Mouse (Mus musculus): ENCODE data around the gene Mettl24.

The Mettl24 gene

DNA sequence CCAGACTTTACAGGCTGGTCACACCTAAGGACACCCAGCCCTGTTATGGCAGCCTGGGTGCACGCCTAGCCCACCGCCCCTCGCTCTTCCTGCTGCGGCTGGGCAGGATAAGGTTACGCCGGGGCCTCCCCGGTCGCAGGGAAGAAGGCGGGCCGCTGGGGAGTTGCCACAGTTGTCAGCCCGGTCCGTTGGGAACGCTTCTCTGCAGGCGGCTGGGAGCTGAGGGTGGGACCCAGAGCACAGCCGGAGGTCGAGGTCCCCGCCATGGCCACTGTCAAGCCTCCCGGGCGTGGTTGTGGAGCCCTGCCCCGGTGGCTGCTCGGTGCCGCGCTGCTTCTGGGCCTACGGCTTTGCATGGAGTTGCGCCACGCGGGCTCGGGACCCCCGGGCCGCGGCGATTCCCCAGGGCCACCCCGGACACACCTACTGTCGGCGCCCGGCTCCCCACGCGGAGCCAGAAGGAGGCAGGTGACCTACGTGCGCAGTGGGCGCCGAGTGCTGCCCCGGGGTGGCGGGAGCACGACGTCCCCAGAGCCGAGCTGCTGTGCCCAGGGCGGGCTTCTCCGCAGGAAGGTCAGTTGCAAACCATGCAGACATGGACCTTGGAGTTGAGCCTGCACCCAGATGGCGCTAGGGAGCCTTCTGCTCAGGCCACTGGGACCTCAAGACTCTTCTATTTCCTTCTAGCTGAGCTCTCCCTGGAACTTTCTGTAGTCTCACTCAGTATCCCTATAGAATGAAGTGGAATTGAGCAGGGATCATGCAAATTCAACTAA, at the start of gene Mettl24:
Gene Mettl24 (plus strand): TSS at position 191 of the 776 bp plus-strand sequence.
- in situ Hi-C loops (cut with MboI, MseI), result no loop called here

- in situ Hi-C loops (cut with MboI, MseI), result no loop called here
Measured at GRCm38 (mm10) chr10:40637331-40637730, 45.8 kb upstream of the Mettl24 start.

GRCm38 (mm10) chr10:40638276-40638675, 44.8 kb upstream of the Mettl24 start:
- in situ Hi-C loops (cut with MboI, MseI), result no loop called here

DNA sequence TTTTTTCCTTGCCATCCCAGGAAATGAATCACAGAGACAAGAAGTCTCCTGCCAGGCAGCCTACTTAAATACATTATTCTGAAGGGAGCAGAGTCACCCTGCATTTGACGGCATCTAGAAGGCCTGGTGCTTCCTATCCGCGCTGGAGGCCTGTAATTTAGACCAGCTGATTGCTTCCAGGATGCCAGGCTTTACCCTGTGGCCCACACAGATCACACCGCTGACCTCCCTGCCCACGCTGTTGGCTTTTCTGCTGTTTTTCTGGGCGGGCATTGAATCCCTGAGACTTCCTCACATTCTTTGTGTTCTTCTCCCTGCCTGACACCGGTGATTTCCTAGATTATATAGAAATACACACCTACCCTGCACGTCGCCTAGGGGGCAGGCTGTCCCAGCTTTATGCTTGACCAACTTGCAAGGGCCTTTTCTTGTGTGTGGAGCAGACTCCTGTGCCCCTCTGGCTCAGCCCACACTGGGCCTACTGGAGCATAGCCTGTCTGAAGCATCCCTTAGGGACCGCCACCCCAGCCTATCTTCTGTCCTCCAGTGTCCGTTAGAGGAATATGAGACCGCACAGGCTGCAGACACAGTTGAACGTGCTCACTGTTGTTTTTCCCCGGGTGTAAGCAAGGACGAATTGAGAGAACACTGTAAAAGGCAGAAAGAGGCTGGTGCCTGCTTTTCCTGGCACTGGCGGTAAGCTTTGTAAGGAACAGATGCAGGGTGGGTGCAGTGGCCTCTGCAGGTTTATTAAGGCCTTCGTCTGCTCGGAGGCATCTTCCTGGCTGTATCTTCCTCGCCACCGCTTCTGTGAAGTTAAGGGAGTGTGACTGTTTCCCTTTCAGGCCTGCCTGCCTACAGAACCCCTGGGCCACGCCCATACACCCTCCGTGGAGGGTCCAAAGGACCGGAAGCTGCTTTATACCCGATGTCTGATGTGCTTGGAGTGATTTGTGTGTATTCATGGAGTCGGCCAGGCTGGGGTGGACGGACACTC, 44.0 kb upstream of the Mettl24 start:
- in situ Hi-C loops (cut with MboI, MseI), result no loop called here

DNA sequence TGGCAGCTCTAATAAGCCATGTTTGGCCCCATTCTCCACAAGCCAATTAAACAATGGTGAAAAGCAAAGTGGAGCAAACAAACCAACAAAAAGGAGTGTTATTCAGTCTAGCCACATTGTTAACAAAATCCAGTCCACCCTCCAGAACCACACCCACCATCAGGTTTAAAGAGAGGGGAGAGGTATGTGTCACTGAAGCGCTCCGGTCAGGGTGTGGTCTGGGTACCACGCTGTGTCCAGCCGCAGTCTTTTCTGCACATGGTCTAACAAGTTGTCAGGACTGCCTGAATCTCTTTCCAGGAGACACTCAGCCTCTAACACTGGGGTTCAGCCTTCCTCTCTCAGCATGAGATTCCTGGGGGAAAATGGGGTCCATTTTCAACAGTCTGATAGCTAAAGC, 42.7 kb upstream of the Mettl24 start:
- in situ Hi-C loops (cut with MboI, MseI), result loop anchor here (10.0 kb wide), 1 partner anchor 1004 kb away; no protein-coding TSS in a partner anchor

GRCm38 (mm10) chr10:40641901-40642300, 41.2 kb upstream of the Mettl24 start:
- in situ Hi-C loops (cut with MboI, MseI), result loop anchor here (10.0 kb wide), 1 partner anchor 1003 kb away; no protein-coding TSS in a partner anchor

- in situ Hi-C loops (cut with MboI, MseI), result loop anchor here (10.0 kb wide), 1 partner anchor 1002 kb away; no protein-coding TSS in a partner anchor
Measured at GRCm38 (mm10) chr10:40643126-40643525, 40.0 kb upstream of the Mettl24 start.

DNA sequence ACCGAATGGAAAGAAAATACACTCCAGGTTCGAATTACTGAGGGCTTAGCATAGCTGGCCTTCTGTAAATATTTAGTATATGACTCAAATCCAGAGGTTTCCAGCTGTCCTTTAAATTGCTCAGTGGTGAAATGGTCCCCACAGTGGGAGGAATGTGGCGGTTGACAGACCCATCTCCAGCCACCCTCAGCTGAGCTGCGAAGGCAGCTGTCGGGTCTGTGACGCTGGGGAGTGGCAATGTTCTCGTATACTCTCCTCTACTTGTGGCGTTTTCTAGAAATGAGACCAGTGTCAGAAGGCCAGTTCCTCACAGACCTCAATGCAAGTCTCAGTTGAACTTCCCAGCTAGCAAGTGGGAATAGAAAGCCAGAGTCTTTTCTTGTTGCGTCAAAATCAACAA, 38.6 kb upstream of the Mettl24 start:
- in situ Hi-C loops (cut with MboI, MseI), result loop anchor here (10.0 kb wide), 1 partner anchor 1000 kb away; no protein-coding TSS in a partner anchor

- in situ Hi-C loops (cut with MboI, MseI), result loop anchor here (10.0 kb wide), 1 partner anchor 999 kb away; no protein-coding TSS in a partner anchor
Measured at GRCm38 (mm10) chr10:40645346-40645745, 37.7 kb upstream of the Mettl24 start.

DNA sequence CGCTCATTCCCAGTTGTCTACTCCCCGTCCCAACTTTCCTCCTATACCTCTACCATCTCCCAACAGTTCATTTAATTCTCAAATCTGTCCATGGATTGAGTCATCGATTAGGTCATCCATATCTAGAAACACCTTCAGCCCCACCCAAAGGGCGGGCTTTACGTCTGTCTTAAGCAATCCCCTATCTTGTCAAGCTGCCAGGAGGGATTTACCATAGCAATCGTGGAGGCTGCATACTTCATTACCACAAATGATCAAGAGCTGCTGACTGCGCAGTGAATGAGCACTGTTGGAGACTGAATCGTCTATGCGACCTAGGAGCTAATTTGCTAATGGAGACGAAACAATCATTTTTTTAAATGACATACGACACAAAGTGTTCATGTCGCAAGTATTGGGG, 34.3 kb upstream of the Mettl24 start:
- in situ Hi-C loops (cut with MboI, MseI), result loop anchor here (10.0 kb wide), 1 partner anchor 996 kb away; no protein-coding TSS in a partner anchor

GRCm38 (mm10) chr10:40649634-40650033, 33.4 kb upstream of the Mettl24 start:
- in situ Hi-C loops (cut with MboI, MseI), result loop anchor here (5.0 to 10.0 kb wide), 3 partner anchors 78 to 995 kb away; no protein-coding TSS in a partner anchor

DNA sequence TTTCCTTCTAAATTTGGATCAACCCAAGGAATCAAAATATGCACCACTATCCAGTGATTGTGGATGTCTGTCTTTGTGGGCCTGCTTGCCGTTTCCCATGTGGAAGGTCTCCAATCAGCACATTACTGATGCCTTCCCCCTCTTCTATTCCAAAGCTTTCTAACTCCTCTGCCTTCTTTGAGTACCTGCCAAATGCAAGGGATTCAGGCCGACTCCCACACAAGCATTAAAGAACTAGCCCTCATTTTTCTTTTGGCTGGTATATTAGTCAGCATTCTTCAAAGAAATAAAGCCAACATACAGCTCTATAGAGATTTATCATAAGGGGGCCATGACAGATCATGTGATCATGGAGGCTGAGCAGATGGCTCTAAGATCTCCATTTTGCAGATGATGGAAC, 31.4 kb upstream of the Mettl24 start:
- in situ Hi-C loops (cut with MboI, MseI), result loop anchor here (5.0 to 10.0 kb wide), 2 partner anchors 76 to 313 kb away; no protein-coding TSS in a partner anchor

- in situ Hi-C loops (cut with MboI, MseI), result no loop called here
Measured at GRCm38 (mm10) chr10:40665270-40665669, 17.8 kb upstream of the Mettl24 start.

- in situ Hi-C loops (cut with MboI, MseI), result no loop called here
Measured at GRCm38 (mm10) chr10:40666943-40667342, 16.1 kb upstream of the Mettl24 start.

DNA sequence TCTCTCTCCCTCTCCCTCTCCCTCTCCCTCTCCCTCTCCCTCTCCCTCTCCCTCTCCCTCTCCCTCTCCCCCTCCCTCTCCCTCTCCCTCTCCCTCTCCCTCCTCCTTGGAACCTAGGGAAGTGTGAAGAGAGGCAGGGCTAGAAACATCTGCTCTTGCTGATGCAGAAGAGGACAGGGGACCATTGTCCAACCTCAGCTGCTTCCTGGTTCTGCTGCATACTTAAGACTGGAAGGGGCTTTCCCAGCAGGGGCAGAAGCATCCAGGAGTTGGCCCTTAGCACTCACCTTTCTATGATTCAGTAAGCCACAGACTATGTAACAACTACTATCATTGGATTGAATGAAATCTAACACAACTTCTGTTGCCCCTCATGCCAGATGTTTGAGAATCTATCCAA, 14.4 kb upstream of the Mettl24 start:
- in situ Hi-C loops (cut with MboI, MseI), result no loop called here

DNA sequence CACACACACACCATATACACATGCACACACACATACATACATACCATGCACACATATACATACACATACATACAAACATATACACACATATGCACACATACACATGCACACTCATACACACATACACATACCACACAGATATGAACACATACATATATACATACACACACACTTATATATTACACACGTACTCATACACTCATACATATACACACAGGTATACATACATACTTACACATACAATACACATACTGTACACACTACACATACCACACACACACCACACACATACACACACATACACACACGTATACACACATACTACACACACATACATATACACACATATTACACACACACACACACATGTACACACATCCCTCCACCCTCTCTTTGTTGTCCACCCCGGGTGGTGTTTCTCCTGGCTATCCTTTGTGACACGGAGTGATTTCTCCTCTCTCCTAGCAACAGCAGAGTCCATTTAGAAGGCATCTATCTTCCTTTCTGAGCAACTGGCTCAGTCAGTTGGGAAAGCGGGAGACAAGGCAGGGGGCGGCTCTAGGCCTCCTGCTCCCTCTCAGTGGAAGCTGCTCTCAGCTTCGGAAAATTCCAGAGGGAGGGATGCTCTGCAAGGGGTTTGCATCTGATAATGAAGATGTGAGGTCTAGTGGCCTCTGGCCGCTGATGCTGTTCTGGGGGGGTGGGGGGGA, 10.3 kb upstream of the Mettl24 start:
- in situ Hi-C loops (cut with MboI, MseI), result no loop called here

- in situ Hi-C loops (cut with MboI, MseI), result no loop called here
Measured at GRCm38 (mm10) chr10:40673297-40673665, 9.8 kb upstream of the Mettl24 start.

DNA sequence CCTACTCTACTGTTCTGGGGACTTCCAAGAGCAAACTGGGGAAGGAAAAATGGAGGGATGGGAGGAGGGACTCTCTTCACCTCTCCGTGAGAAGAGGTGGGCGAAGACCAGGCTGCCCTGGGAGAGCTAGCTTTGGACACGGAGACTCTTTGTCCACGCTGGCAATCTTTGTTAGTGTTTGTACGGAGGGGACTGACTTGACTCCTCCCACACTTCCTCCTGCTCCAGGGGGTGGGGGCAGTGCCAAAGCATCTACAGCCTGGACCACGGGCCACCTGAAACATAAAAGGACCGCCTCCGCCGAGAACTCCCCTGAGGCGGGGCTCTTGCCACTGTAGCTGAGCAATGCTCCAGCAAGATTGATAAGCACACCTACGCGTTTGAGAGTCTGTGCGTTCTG, 8.9 kb upstream of the Mettl24 start:
- in situ Hi-C loops (cut with MboI, MseI), result no loop called here

DNA sequence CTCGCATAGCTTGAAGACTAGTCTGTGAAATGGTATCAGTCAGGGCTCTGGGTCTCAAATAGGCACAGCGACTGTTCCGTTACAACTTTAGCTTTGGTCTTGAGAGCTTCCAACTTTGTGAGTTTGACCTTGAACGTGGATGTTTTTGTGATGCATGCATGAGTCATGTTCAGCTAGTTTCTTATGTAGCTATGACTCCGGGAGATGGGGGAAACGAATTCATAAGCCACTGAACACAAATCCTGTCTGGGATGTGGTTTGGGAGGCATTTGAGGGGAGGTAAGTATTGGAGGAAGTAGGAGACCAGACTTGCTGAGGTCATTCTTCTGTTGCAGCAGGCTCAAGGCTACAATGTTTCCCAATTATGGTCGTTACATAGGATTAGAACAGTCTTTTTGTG, 7.2 kb upstream of the Mettl24 start:
- in situ Hi-C loops (cut with MboI, MseI), result no loop called here

GRCm38 (mm10) chr10:40678477-40678876, 4.6 kb upstream of the Mettl24 start:
- in situ Hi-C loops (cut with MboI, MseI), result no loop called here

DNA sequence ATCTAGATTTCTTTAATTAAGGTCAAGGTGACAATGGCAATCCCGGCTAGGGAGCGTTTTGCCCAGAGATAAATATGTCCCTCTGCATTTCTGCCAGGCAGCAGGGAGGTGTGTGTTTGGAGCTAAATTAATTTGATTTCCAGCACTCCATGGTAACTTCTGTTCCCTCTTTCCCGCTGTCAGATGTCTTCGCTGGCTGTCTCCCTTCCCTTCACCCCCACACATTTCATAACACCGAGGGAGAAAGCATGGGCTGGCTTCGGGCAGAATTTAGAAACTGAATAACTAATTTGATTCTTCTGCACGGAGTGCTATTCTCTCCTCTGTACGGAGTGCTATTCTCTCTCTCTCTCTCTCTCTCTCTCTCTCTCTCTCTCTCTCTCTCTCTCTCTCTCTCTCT, 612 bp upstream of the Mettl24 start:
- in situ Hi-C loops (cut with MboI, MseI), result no loop called here

Measured in T-helper 1 cell (primary cell).